17 mouse cellular contexts compared by ENCODE assay signal in genomic region chr5:110525701-110526100, GRCm38 (mm10). TPM values are rescaled to one million over a fixed set of nuclear protein-coding genes. Genes with fewer than 3 reads are reported as not detected.
DNase-seq lines count a peak whose midpoint lies in the region.
"Had no signal": no experiment of that assay in that cellular context is flagged by ENCODE, and none has a peak within 500 bp of the region (broad histone marks: within the 10 kb centered on the region; RNA-seq: fewer than 3 reads in every experiment).

No protein-coding gene starts in this region.

- DNase-seq in 3T3-L1 (ENCODE audit: low read depth, low spot score) (peak; percentile 66), NIH3T3 (ENCODE audit: low read depth) (peak; percentile 87)
- no peak for DNase-seq in urinary bladder, postnatal 36 days (ENCODE audit: low spot score in 2 of 2)
- DNase-seq in gastrocnemius, postnatal 4 days (ENCODE audit: low spot score in 2 of 2) = no peak
- DNase-seq: adrenal gland, adult 2 months; adrenal gland, adult 8-10 months; adrenal gland, postnatal 10 days; adrenal gland, postnatal 14 days; adrenal gland, postnatal 25 days; adrenal gland, postnatal 36 days; B cell, adult 2 months; cerebellum, adult 11 months; cerebellum, adult 11-12 months; cerebellum, adult 18-20 months; cerebellum, adult 2 months; cerebellum, adult 8-10 months had no signal

RNA-seq across cellular contexts. Expression of gene Galnt9, which starts 18.5 kb away (rescaled TPM):
- under 1 TPM; 0.10 to 0.13 TPM for total RNA-seq in gastrocnemius, postnatal 4 days (2021)
- total RNA-seq: adrenal gland, postnatal 14 days; CH12.LX had no signal

Comparison
In these comparisons a context has a peak if more than half of its experiments do, and no peak if none do; other contexts are left out.
1. DNase-seq: peak in 3T3-L1 (single experiment) and NIH3T3 (single experiment); none in urinary bladder, postnatal 36 days (0 of 2) and gastrocnemius, postnatal 4 days (0 of 2).